Mouse (Mus musculus) liver, embryonic 12.5 days (tissue): ENCODE results near the gene Abcc4. TPM values are rescaled to one million over a fixed set of nuclear protein-coding genes. Genes with fewer than 3 reads are reported as not detected.

Experiments
- ATAC-seq: fragments of 200-750 bp; cut with Nextera tagmentation; 2 replicates; pipeline ENCODE4 v1.8.0; 2017; ENCODE audit warnings: moderate number of reproducible peaks, mild to moderate bottlenecking, moderate library complexity
- H3K27ac ChIP-seq: fragments of 300-500 bp; sonication (generic); 2 replicates; pipeline ENCODE4 v1.5.1; 2016; ENCODE audit warnings: mild to moderate bottlenecking
- H3K27me3 ChIP-seq: fragments of 300-500 bp; sonication (generic); replicated peaks from 2 replicates; pipeline ENCODE4 v1.6.1; 2016; ENCODE audit warnings: mild to moderate bottlenecking, moderate library complexity
- H3K36me3 ChIP-seq: fragments of 300-500 bp; sonication (generic); 2 replicates; pipeline ENCODE4 v1.6.1; 2016; ENCODE audit warnings: mild to moderate bottlenecking, moderate library complexity
- H3K4me1 ChIP-seq: fragments of 300-500 bp; sonication (generic); 2 replicates; pipeline ENCODE4 v1.6.1; 2016
- H3K4me2 ChIP-seq: fragments of 300-500 bp; sonication (generic); 2 replicates; pipeline ENCODE4 v1.6.1; 2016; ENCODE audit warnings: mild to moderate bottlenecking, moderate library complexity
- H3K4me3 ChIP-seq: fragments of 300-500 bp; sonication (generic); 2 replicates; pipeline ENCODE4 v1.5.1; 2016; ENCODE audit warnings: mild to moderate bottlenecking, moderate library complexity
- H3K9ac ChIP-seq: fragments of 300-500 bp; sonication (generic); 2 replicates; pipeline ENCODE4 v1.6.1; 2016; ENCODE audit warnings: mild to moderate bottlenecking, moderate library complexity
- H3K9me3 ChIP-seq: fragments of 300-500 bp; sonication (generic); replicated peaks from 2 replicates; pipeline ENCODE4 v1.6.1; 2016; ENCODE audit warnings: mild to moderate bottlenecking, moderate library complexity
- WGBS: fragments of 180-500 bp; shearing (Covaris S2); methylation state at CpG from one replicate; pipeline ENCODE4 v1.1.7; 2016; ENCODE audit not compliant: insufficient replicate concordance; 5-methylcytosine and 5-hydroxymethylcytosine counted together
- polyA plus RNA-seq: library from polyadenylated mRNA; unstranded; fragments of >200 nt; fragmentation: Nextera tagmentation; extraction: Ambion mirVana; gene quantifications from 2 replicates; pipeline ENCODE4 v1.2.1, GENCODE M21; 2016

Abcc4 gene
- polyA plus RNA-seq, 1 experiment from 2014 or later: 3.0 TPM

- 75% methylated on average over 5 of the region's 5 CpGs for WGBS
- Histone ChIP-seq H3K36me3 (no peaks in the 10 kb centered on the region), H3K4me2 (no peak overlapping the region), H3K9me3 (no peaks in the 10 kb centered on the region), H3K4me1 (peaks cover 37% of the 10 kb centered on the region), H3K27me3 (peaks cover 57% of the 10 kb centered on the region), H3K27ac (no peak overlapping the region), H3K4me3 (no peak overlapping the region), H3K9ac (no peak overlapping the region)
- ATAC-seq: no peak
Measured at GRCm38 (mm10) chr14:118708126-118708525, 2.1 kb upstream of the Abcc4 start.

- H3K27ac ChIP-seq: no peak overlapping the region
- peaks cover 47% of the 10 kb centered on the region for H3K27me3 ChIP-seq
- WGBS: 78% methylated on average over 11 of the region's 11 CpGs
- ATAC-seq: no peak
- H3K36me3 ChIP-seq: no peaks in the 10 kb centered on the region
- H3K4me3 ChIP-seq: peak overlapping the region; percentile 77
- peak overlapping the region; percentile 100 for H3K4me2 ChIP-seq
- H3K9ac ChIP-seq: peak overlapping the region; percentile 79; the same call in 1 of the 2 replicates
- no peaks in the 10 kb centered on the region for H3K9me3 ChIP-seq
- H3K4me1 ChIP-seq: peaks cover 37% of the 10 kb centered on the region
Measured at GRCm38 (mm10) chr14:118706962-118707361, 943 bp upstream of the Abcc4 start.

GRCm38 (mm10) chr14:118705465-118705807 lies 583 bp downstream of the Abcc4 start:
- Histone ChIP-seq H3K9ac (peak overlapping the region; percentile 79), H3K4me2 (peak overlapping the region; percentile 100), H3K4me1 (peaks cover 42% of the 10 kb centered on the region), H3K27me3 (peaks cover 39% of the 10 kb centered on the region), H3K4me3 (peak overlapping the region; percentile 77), H3K27ac (peak overlapping the region; percentile 73), H3K36me3 (no peaks in the 10 kb centered on the region), H3K9me3 (no peaks in the 10 kb centered on the region)
- WGBS: under 1% methylated on average over 10 of the region's 10 CpGs
- ATAC-seq: no peak

GRCm38 (mm10) chr14:118703363-118703762 lies 2.7 kb downstream of the Abcc4 start:
- WGBS: 75% methylated on average over 9 of the region's 9 CpGs
- H3K4me1 ChIP-seq: peaks cover 46% of the 10 kb centered on the region
- H3K36me3 ChIP-seq: no peaks in the 10 kb centered on the region
- H3K9me3 ChIP-seq: no peaks in the 10 kb centered on the region
- ATAC-seq: no peak
- H3K27me3 ChIP-seq: peaks cover 39% of the 10 kb centered on the region
- no peak overlapping the region for H3K9ac ChIP-seq
- H3K27ac ChIP-seq: no peak overlapping the region
- no peak overlapping the region for H3K4me3 ChIP-seq
- H3K4me2 ChIP-seq: no peak overlapping the region

GRCm38 (mm10) chr14:118701991-118702608 lies 3.9 kb downstream of the Abcc4 start:
- Histone ChIP-seq H3K4me3 (no peak overlapping the region), H3K27ac (no peak overlapping the region), H3K4me1 (peaks cover 45% of the 10 kb centered on the region), H3K27me3 (peaks cover 31% of the 10 kb centered on the region), H3K9me3 (no peaks in the 10 kb centered on the region), H3K36me3 (no peaks in the 10 kb centered on the region), H3K9ac (no peak overlapping the region), H3K4me2 (no peak overlapping the region)
- 68% methylated on average over 7 of the region's 7 CpGs for WGBS
- ATAC-seq: no peak

- 35% methylated on average over 7 of the region's 7 CpGs for WGBS
- Histone ChIP-seq H3K27ac (no peak overlapping the region), H3K4me2 (no peak overlapping the region), H3K27me3 (peaks cover 21% of the 10 kb centered on the region; the same call in 1 of the 2 replicates), H3K4me3 (no peak overlapping the region), H3K9ac (no peak overlapping the region), H3K4me1 (peaks cover 38% of the 10 kb centered on the region), H3K36me3 (0 out of 2 replicates have a peak, but pooled peaks cover 3% of the 10 kb centered on the region), H3K9me3 (no peaks in the 10 kb centered on the region)
- ATAC-seq: no peak
Measured at GRCm38 (mm10) chr14:118700576-118700975, 5.4 kb downstream of the Abcc4 start.

- no peak for ATAC-seq
- Histone ChIP-seq H3K4me3 (no peak overlapping the region), H3K27me3 (peaks cover 16% of the 10 kb centered on the region; the same call in 1 of the 2 replicates), H3K9me3 (no peaks in the 10 kb centered on the region), H3K4me1 (peaks cover 33% of the 10 kb centered on the region), H3K36me3 (0 out of 2 replicates have a peak, but pooled peaks cover 3% of the 10 kb centered on the region), H3K4me2 (no peak overlapping the region), H3K9ac (no peak overlapping the region), H3K27ac (no peak overlapping the region)
- 73% methylated on average over 5 of the region's 5 CpGs for WGBS
Measured at GRCm38 (mm10) chr14:118699963-118700362, 6.1 kb downstream of the Abcc4 start.

GRCm38 (mm10) chr14:118699508-118699907 lies 6.5 kb downstream of the Abcc4 start:
- H3K36me3 ChIP-seq: 0 out of 2 replicates have a peak, but pooled peaks cover 3% of the 10 kb centered on the region
- H3K9me3 ChIP-seq: no peaks in the 10 kb centered on the region
- no peak overlapping the region for H3K4me3 ChIP-seq
- peaks cover 11% of the 10 kb centered on the region; the same call in 1 of the 2 replicates for H3K27me3 ChIP-seq
- peaks cover 32% of the 10 kb centered on the region for H3K4me1 ChIP-seq
- no peak for ATAC-seq
- no peak overlapping the region for H3K9ac ChIP-seq
- H3K4me2 ChIP-seq: no peak overlapping the region
- WGBS: 78% methylated on average over 10 of the region's 10 CpGs
- no peak overlapping the region for H3K27ac ChIP-seq

GRCm38 (mm10) chr14:118696556-118697289 lies 9.3 kb downstream of the Abcc4 start:
- Histone ChIP-seq H3K27me3 (no peaks in the 10 kb centered on the region), H3K27ac (no peak overlapping the region), H3K36me3 (0 out of 2 replicates have a peak, but pooled peaks cover 3% of the 10 kb centered on the region), H3K9ac (no peak overlapping the region), H3K4me2 (no peak overlapping the region), H3K9me3 (no peaks in the 10 kb centered on the region), H3K4me3 (no peak overlapping the region), H3K4me1 (peaks cover 41% of the 10 kb centered on the region)
- ATAC-seq: no peak
- 85% methylated on average over 16 of the region's 16 CpGs for WGBS

GRCm38 (mm10) chr14:118695866-118696265 lies 10.2 kb downstream of the Abcc4 start:
- ATAC-seq: no peak
- no peaks in the 10 kb centered on the region for H3K27me3 ChIP-seq
- H3K9ac ChIP-seq: no peak overlapping the region
- no peak overlapping the region for H3K4me2 ChIP-seq
- 0 out of 2 replicates have a peak, but pooled peaks cover 3% of the 10 kb centered on the region for H3K36me3 ChIP-seq
- H3K4me1 ChIP-seq: peaks cover 41% of the 10 kb centered on the region
- no peak overlapping the region for H3K27ac ChIP-seq
- no peak overlapping the region for H3K4me3 ChIP-seq
- H3K9me3 ChIP-seq: no peaks in the 10 kb centered on the region
- WGBS: 77% methylated on average over 11 of the region's 11 CpGs

- H3K4me2 ChIP-seq: no peak overlapping the region
- H3K36me3 ChIP-seq: 0 out of 2 replicates have a peak, but pooled peaks cover 3% of the 10 kb centered on the region
- peak; percentile 25; the same call in 1 of the 2 replicates for ATAC-seq
- peaks cover 36% of the 10 kb centered on the region for H3K4me1 ChIP-seq
- H3K9me3 ChIP-seq: no peaks in the 10 kb centered on the region
- 71% methylated on average over 7 of the region's 7 CpGs for WGBS
- no peak overlapping the region for H3K27ac ChIP-seq
- H3K4me3 ChIP-seq: no peak overlapping the region
- H3K9ac ChIP-seq: no peak overlapping the region
- H3K27me3 ChIP-seq: no peaks in the 10 kb centered on the region
Measured at GRCm38 (mm10) chr14:118694321-118694720, 11.7 kb downstream of the Abcc4 start.

- Histone ChIP-seq H3K36me3 (0 out of 2 replicates have a peak, but pooled peaks cover 3% of the 10 kb centered on the region), H3K4me2 (no peak overlapping the region), H3K4me3 (no peak overlapping the region), H3K9ac (no peak overlapping the region), H3K9me3 (no peaks in the 10 kb centered on the region), H3K27ac (no peak overlapping the region), H3K4me1 (peaks cover 23% of the 10 kb centered on the region), H3K27me3 (no peaks in the 10 kb centered on the region)
- no peak for ATAC-seq
- WGBS: 86% methylated on average over 6 of the region's 6 CpGs
Measured at GRCm38 (mm10) chr14:118691910-118692309, 14.1 kb downstream of the Abcc4 start.
